Mouse (Mus musculus): ENCODE results near the gene Slc1a1. TPM values are rescaled to one million over a fixed set of nuclear protein-coding genes. Genes with fewer than 3 reads are reported as not detected.

The Slc1a1 gene
- total RNA-seq, 4 experiments from 2014 or later: 1.7 to 4.1 (median 2.4) TPM

- no peak for DNase-seq (ENCODE audit: low spot score)
Observed at GRCm38 (mm10) chr19:28852001-28852400, 17.2 kb downstream of the Slc1a1 start.

- DNase-seq (ENCODE audit: low spot score): no peak
Observed at GRCm38 (mm10) chr19:28854831-28855230, 20.0 kb downstream of the Slc1a1 start.

GRCm38 (mm10) chr19:28860246-28860645 is 25.4 kb downstream of the Slc1a1 start:
- DNase-seq (ENCODE audit: low spot score): no peak

GRCm38 (mm10) chr19:28863626-28864025 is 28.8 kb downstream of the Slc1a1 start:
- no peak for DNase-seq (ENCODE audit: low spot score)

- no peak for DNase-seq (ENCODE audit: low spot score)
Observed at GRCm38 (mm10) chr19:28864981-28865380, 30.1 kb downstream of the Slc1a1 start.

- DNase-seq (ENCODE audit: low spot score): no peak
Observed at GRCm38 (mm10) chr19:28865501-28865900, 30.7 kb downstream of the Slc1a1 start.

- no peak for DNase-seq (ENCODE audit: low spot score)
Observed at GRCm38 (mm10) chr19:28869251-28869855, 34.5 kb downstream of the Slc1a1 start.

- DNase-seq (ENCODE audit: low spot score): no peak
Observed at GRCm38 (mm10) chr19:28870351-28870750, 35.5 kb downstream of the Slc1a1 start.

GRCm38 (mm10) chr19:28879476-28879875 is 44.6 kb downstream of the Slc1a1 start:
- DNase-seq (ENCODE audit: low spot score): no peak

- no peak for DNase-seq (ENCODE audit: low spot score)
Observed at GRCm38 (mm10) chr19:28883126-28883525, 48.3 kb downstream of the Slc1a1 start.

- DNase-seq (ENCODE audit: low spot score): peak; percentile 21
Observed at GRCm38 (mm10) chr19:28888496-28888895, 53.6 kb downstream of the Slc1a1 start.

- DNase-seq (ENCODE audit: low spot score): no peak
Observed at GRCm38 (mm10) chr19:28889251-28889650, 54.4 kb downstream of the Slc1a1 start.

GRCm38 (mm10) chr19:28891238-28891637 is 56.4 kb downstream of the Slc1a1 start:
- DNase-seq (ENCODE audit: low spot score): no peak

GRCm38 (mm10) chr19:28891864-28892263 is 57.0 kb downstream of the Slc1a1 start:
- DNase-seq (ENCODE audit: low spot score): no peak

- DNase-seq (ENCODE audit: low spot score): no peak
Observed at GRCm38 (mm10) chr19:28896639-28897038, 61.8 kb downstream of the Slc1a1 start.

- no peak for DNase-seq (ENCODE audit: low spot score)
Observed at GRCm38 (mm10) chr19:28897497-28897896, 62.6 kb downstream of the Slc1a1 start.

- no peak for DNase-seq (ENCODE audit: low spot score)
Observed at GRCm38 (mm10) chr19:28900771-28901170, 65.9 kb downstream of the Slc1a1 start.

GRCm38 (mm10) chr19:28902111-28902510 is 67.3 kb downstream of the Slc1a1 start:
- DNase-seq (ENCODE audit: low spot score): no peak

GRCm38 (mm10) chr19:28902806-28903205 is 68.0 kb downstream of the Slc1a1 start:
- DNase-seq (ENCODE audit: low spot score): no peak

GRCm38 (mm10) chr19:28903536-28904119 is 68.8 kb downstream of the Slc1a1 start:
- DNase-seq (ENCODE audit: low spot score): no peak

- DNase-seq (ENCODE audit: low spot score): no peak
Observed at GRCm38 (mm10) chr19:28908186-28908585, 73.3 kb downstream of the Slc1a1 start.

- no peak for DNase-seq (ENCODE audit: low spot score)
Observed at GRCm38 (mm10) chr19:28908693-28909092, 73.8 kb downstream of the Slc1a1 start.

- no peak for DNase-seq (ENCODE audit: low spot score)
Observed at GRCm38 (mm10) chr19:28914598-28914997, 79.7 kb downstream of the Slc1a1 start.

Data from heart, adult 8-10 months (tissue).